Mouse (Mus musculus): ENCODE measurements around the gene Slc5a5.

- TF ChIP-seq MAX (IDR thresholded peaks at IDR 0.05) (no peak), CTCF (IDR thresholded peaks at IDR 0.05; ENCODE audit: control insufficient read depth, insufficient read depth, insufficient read length) (no peak)
These were observed 4.9 kb downstream of the Slc5a5 start for GRCm38 (mm10) chr8:70887669-70888068.
